Mouse (Mus musculus) lung, adult 18-20 months (tissue): Measurements from ENCODE around the gene 1600012H06Rik.
A peak's percentile ranks its signal among the peaks of the same experiment; 100 is the strongest.
"Not testable (repeated sequence)": the region's sequence is repeated elsewhere in the genome, so short reads cannot be mapped to it uniquely, and the experiment has no call there.

ENCODE experiments used
- DNase-seq, 2 experiments: peaks; one replicate each; pipeline ENCODE4 v3.0.0; 2022; ENCODE audit warnings: mixed read lengths in 2 of 2

The 1600012H06Rik gene

DNA sequence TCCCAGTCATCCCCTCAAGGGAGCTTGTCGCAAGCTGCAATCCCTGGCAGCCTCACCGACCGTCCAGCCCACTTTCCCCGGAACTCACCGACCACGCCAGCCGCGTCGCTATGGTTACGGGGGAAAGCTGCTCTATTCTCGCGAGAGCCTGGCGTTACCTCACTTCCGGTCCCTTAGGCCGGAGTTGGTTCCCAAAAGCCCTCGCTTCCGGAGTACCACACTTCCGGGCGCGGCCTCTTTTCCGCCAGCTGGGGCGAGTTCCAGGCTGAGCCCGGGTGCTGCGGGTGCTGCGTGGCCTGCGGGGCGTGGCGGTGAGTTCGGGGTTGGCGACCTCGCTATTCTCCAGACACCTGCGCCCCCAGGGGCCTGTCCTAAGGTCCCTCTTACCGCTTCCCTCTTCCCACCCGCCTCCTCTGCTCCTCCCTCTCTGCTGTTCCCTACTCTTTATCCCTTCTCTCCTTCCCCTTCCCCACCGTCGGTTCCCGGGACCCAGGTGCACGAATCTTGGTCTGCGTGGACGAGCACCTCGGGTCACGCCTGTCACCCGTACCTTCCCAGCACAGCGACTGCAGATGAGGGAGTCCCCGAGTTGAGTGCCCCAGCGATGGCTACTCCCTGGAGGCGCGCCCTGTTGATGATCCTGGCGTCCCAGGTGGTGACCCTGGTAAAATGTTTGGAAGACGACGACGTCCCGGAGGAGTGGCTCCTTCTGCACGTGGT is at the start of gene 1600012H06Rik, which contains the start of gene Wdr27:
1600012H06Rik (plus strand) TSS at position 176 of the 720 bp plus-strand sequence.
Wdr27 (minus strand) TSS at position 150 of the 720 bp plus-strand sequence.
- peak; percentile 98 to 99 for DNase-seq

DNA sequence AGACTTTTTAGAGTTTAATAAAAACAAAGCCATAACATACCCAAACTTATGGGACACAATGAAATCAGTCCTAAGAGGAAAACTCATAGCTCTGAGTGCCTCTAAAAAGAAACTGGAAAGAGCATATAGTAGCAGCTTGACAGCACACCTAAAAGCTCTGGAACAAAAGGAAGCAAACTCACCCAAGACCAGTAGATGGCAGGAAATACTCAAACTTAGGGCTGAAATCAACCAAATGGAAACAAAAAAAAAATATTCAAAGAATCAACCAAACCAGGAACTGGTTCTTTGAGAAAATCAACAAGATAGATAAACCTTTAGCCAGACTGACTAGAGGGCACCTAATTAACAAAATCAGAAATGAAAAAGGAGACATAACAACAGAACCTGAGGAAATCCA is 47.9 kb upstream of the 1600012H06Rik start:
- not testable (repeated sequence) for DNase-seq

DNA sequence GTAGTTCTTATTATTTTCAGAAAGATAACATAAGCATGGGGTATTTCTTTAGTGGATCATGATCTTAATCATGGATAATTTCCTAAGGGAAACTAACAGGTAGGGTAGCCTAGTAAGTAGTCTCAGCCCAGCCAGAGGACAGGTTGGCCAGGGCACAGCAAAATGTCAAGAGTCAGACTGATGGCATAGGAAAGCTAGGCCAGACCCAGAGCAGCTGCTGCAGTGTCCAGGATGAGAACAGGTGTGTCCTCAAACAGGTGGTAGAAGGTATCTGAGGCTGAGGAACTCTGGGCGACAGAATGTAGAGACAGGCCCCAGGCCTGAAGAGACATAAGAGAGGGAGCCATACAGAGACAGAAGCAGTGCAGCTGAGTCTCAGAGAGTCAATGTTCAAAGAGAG is 44.0 kb upstream of the 1600012H06Rik start:
- DNase-seq, result no peak

DNA sequence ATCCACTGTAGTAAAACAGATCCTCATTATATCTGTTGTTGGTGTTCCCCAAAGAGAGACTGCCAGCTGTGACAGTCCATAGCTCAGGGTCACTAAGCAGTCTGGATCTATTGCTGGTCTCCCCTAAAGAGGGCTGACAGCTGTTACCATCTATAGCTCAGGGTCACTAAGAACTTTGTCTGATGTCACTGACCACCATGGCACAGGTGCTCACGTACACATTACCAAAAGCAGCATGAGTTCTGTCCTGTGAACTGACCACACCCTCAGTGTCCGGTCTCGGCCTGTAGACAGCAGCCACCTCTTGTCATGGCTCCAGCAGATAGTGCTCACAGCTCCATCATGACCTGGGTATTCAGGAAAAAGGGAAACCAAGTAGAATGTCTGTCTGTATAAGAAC is 39.8 kb upstream of the 1600012H06Rik start:
- no peak for DNase-seq

DNA sequence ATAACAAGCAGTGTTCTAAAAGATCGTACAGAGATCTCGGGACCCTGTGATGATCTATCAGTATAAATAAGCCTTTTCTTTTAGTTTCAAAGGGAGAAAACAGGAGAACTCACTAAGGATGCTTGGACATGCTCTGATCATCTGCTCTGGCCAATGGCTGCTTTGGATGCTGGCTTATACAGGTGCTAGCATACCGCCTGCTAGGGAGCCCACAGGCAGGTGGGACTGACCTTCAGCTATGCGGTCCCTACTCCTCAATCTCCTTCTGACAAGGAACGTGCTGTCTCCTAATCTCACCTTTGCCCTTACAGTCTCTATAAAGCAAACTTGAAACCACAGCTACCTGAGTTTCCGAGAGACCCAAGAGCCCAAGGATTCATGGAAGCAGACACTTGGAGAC is 38.8 kb upstream of the 1600012H06Rik start:
- no peak for DNase-seq

DNA sequence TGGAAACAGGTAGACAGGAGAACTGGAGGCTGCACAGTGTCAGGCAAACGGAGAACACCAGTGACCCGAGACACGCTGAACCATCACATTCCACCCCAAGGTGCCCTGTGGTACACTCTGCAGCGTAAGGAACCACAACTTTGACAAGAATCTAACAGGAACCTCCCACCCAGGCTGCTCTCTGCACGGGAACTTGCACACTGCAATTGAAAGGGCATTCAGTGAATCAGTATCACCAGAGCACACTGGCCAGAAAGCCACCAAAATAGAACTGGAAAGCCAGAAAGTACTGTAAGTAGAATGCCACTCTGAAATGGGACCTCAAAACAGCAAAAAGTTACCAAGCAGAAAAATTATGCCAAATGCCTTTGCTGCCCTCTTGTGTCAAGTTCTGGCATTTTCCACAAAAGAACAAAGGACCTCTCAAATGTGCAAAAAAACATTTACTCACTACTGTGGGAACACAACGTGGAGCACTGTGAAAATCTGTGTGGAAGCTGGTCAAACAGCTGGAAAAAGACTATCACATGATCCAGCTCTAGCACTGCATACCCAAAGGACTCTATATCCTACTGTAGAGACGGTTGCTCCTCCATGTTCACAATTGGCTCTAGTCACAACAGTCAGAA is 38.2 kb upstream of the 1600012H06Rik start:
- DNase-seq, result peak; percentile 18 to 50

DNA sequence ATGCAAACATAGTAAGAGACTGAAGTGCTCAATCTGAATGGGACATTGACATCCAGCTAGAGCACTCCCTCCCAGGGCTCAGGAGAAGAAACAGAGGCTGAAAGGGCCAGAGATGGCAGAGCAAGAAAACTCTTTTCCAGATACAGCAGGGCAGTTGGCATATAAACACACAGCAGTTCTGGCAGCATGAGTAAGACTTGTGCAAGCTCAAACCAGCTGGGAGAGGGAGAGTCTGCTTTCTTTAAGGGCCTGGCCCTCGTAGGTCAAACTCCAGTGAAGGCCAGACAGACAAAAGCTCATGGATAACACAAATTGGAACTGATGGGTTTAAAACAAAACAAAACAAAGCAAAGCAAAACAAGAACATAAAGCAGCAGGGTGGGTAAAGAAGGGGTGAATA is 36.4 kb upstream of the 1600012H06Rik start:
- no peak for DNase-seq

DNA sequence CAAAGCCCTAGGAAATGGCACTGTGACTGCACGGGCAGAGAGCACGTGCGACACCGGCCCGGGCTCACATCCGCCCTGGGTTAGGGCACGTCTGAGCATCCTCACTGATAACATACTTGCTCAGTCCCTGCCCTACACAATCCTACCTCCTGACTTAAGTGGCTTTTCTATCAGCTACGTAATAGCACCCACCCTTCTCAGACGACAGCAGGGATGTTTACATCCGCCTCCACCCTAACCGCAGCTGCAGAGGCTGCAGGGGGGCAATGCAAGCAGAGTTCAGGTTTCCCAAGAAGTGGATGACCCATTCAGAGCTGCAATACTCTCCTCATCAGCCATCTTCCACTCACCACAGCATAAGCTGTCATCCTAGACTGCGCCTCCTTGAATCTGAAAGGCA is 35.8 kb upstream of the 1600012H06Rik start:
- DNase-seq, result no peak

DNA sequence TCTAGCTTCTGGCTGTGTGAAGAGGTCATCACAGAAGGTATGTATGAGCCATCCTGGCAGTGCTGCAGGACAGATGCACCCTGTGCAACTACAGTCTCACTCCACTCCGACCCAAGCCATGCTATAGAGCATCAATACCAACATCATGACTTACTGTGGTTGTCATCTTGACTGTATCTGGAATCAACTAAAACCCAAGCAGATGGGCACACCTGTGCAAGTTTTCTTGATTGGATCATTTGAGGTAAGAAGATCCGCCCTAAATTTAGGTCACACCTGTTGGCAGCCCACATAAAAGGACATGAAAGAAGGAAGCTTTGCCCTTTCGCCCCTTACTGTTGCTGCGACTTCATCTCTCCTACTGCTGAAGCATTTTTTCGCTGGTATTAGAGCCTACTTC is 33.7 kb upstream of the 1600012H06Rik start:
- no peak for DNase-seq

DNA sequence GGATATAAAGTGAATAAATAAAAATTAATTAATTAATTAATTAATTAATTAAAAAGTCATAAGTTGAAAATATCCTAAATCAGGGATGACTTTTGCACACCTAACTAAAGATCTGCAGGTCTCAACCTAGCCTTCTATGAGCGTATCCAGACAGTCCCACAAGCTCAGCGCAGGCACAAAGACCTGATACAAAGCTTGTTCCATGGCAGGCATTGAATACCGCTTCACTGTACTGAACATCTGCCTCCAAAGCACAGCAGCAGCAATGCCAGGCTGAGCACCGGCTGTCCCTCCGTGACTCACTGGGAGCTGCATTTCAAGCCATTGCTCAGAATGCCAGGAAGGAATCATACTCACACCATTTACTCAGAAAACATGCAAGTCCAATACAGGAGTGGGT is 32.2 kb upstream of the 1600012H06Rik start:
- no peak for DNase-seq

DNA sequence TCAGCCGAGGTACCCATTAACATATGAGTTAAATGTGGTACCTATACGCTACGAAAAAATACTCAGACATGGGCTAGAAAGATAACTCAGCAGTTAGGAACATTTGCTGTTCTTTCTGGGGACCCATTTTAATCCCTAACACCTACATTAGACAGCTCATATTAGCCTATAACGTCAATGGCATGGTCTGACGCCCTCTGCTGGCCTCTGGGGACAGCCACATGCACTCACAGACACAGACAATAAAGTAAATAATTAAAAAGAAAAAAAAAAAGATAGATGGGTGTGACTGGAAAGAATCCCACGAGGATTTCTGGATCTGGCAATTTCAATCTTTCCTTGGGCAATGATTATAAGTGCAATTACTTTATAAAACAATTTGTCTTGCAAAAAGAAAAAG is 30.6 kb upstream of the 1600012H06Rik start:
- no peak for DNase-seq

DNA sequence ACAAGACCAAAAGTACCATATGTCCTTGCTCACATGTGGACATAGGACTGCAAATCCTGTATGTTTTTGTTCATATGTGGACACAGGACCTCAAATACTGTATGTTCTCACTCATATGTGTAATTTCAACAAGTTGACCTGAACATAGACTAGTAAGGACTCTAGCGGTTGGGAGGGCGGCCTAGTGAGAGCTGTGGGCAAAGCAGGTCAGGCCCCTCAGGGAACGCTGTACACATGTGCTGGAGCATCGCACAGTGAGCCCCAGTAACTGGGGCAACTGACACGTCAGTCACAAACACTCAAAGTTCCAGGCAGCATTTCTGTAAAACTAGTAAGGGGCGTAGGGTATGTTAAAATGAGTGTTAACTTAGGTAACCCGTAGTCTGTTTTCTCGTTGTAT is 30.0 kb upstream of the 1600012H06Rik start:
- DNase-seq, result no peak

DNA sequence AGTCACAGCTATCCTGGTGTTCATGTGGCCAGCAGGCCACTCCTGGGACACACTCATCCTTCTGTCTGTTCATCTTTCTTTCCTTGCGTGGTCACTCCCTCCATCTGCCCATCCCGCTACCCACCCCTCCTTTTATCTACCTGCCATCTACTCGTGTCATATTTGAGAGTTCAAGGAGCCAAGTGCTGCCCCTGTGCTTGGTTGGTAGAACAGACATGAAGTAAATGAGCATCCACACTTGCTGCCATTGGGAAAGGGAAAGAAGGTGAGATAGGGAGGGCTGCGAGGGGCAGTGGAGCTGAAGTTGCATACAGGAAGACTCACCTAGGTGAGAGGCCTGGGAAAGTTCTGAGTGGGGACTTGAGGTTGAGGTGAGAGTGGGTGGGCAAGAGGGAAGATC is 28.6 kb upstream of the 1600012H06Rik start:
- DNase-seq, result no peak

DNA sequence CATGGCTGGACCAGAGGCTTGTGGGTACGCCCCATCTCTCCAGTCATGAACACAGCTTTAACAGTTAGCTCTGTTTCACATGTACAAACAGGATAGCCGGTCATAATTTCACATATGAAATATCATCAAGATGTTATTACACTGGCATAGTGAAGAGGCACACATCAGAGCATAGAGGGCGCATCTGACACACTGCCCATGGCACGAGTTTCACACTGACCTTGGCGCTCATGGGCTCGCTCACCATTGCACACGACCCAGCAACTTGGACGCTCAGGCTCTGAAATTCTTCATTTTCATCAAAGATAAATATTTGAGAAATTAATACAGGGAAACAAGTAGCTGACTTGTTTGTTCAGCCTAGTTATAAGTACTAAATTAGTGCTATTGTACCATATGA is 25.1 kb upstream of the 1600012H06Rik start:
- no peak for DNase-seq

DNA sequence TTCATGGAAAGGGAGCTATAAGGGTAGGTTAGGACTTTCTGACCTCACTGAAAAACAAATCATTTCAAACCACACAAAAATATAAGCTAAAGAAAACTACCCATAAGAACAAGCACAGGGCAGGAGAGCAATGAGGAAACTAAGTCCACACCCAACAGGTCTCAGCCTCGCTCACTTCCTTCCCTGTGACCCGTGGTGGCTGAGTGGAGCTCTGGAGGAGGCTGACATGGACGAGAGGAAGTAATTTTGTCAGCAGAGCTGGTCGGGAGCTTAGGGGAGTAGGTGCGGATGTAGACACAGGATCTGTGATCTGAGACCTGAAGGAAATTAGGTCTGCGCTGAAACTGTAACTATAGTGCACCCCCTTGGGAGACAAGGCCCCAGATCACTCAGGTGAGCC is 21.4 kb upstream of the 1600012H06Rik start:
- no peak for DNase-seq

DNA sequence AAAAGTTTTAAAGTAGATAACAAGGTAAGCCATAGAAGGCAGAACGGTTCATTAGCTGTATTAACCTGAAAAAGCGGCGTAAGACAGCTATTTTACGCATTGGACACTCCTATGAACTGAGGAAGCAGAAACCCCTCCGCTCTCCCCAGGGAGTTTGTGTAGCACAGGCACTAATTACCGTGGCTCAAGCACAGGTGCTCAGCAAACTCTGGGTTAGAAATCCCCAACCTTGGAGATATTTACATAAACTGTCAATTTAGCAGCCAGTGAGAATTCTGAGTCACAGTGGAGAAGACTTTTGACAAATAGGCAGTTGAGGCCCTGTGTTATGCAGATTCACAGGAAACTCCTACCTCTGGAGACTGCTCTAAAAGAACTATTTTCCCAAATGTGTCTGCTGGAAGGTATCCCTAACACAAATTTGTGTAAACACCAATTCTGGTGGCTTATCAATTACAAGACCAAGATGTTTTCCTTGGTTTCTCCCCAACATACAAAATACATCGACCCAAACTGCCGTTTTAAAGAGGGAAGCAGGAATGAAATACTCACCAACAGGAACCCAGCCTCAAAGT is 15.3 kb upstream of the 1600012H06Rik start:
- DNase-seq, result no peak

DNA sequence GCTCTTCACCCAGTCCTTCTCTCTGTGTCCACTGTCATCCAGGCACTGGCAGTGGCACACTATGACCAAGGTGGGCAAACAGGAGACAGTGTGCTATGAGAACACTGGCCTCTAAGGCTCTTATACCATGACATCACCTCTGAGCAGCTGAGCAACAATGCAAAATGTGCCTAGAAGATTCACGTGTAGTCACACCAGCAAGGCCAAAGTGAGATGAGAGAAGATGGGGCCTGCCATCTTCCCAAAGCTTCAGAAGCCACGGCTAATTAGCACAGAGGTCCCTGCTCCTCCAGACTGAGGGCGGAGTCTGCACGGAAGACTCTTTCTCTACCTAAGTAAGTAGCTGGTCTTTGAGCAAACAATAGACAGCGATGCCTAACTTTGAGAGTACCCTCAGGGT is 14.4 kb upstream of the 1600012H06Rik start:
- no peak for DNase-seq

DNA sequence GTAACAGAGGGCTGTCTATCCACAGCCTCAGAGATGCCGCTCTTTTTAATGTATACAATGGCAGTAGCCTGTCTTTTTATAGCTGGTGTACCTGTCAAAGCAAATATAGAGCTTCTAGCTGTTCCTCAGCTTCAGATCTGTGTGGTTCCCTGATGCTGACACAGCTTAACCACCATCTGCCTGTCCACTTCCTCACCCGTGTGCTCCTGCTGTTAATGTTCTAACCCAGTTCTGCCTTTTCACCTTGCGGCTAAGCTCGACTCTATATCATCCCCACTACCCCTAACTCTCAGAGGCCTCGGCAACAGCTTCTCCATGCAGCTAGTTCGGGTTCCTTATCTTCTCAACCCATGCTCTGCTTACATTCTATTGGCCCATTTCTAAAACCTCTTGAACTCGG is 12.3 kb upstream of the 1600012H06Rik start:
- no peak for DNase-seq

DNA sequence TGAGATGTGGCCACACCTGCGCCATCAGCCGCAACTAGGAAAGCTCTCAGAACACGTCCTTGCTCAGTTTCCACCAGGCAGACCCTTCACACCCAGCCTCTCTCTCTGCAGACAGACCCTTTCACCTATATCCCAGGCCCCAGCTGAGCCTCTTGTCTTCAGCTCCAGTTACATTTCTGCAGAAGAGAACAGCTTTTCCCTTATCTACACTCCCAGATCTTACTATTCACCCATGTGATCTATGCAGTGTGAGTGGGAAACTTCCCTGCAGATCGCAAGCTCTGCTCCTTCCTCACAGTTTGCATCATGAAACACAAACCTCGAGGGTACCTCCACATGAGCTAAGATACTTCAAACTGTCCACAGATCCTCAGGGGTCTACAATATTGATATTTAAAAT is 11.5 kb upstream of the 1600012H06Rik start:
- no peak for DNase-seq

DNA sequence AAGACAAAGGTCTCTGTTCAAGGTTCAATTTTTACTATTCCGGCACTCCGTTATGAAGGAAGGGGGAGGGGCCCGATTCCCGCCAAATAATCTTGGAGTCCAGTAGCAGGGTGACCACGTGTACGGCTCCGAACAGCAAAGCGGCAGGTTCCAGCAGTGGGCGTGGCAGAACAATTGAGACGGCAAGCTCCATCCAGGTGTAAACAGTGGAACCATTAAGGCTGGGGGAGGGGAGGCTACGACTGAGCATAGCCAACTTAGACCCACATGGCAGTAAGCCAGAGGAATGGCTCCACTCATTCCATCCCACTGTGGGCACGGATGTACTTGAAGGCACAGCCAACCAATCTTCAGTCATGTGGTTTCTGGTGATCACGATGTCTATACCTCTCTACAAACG is 7.7 kb upstream of the 1600012H06Rik start:
- not testable (repeated sequence) for DNase-seq

DNA sequence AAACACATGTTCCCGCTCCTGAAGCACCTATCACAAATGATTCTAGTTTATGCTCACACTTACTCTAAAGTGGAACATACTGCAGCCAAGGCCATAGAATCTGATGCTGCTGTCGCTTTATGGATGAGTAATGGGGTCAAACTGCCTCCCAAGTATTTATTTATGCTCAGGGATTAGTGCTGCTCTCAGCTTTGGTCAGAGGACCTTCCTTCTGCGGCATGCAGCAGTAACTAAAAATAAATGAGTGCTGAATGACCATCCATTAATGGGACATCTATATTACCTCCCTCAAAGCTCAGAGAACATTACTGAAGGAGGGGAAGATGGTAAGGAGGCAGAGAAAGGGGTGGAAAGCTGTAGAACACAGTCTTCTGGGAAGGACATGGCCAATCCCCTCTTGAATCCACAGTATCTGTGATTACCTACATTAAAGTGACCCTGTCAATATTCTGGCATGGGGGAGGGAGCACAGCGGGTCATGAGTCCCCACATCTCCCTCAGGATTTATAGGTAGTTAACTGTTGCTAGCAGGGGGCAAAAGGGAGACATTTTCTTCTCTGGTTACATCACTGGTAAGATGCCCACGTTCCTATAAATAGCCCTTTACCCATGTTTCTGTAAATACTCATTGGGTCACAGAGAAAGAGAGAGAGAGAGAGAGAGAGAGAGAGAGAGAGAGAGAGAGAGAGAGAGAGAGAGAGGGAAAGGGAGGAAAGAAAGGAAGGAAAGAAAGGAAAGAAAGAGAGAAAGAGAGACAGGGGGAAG is 7.0 kb upstream of the 1600012H06Rik start:
- DNase-seq, result no peak

DNA sequence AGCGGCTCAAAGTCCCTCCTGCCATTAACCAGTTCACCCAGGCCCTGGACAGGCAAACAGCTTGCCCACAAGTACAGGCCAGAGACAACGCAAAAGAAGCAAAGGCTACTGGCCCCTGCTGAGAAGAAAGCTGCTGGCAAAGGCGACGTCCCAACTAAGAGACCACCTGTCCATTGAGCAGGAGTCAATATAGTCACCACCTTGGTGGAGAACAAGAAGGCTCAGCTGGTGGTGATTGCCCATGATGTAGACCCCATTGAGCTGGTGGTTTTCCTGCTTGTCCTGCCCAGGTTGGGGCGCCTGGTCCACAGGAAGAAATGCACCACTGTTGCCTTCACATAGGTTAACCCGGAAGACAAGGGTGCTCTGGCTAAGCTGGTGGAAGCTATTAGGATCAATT is 803 bp upstream of the 1600012H06Rik start:
- not testable (repeated sequence) for DNase-seq

DNA sequence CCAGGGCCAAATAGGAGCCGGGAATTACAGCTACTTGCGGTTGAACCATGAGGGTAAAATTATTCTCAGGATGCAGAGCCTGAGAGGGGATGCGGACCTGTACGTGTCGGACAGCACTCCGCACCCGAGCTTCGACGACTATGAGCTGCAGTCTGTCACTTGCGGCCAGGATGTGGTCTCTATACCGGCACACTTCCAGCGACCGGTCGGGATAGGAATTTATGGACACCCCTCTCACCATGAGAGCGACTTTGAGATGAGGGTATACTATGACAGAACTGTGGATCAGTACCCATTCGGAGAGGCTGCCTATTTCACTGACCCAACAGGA is 710 bp downstream of the 1600012H06Rik start:
- DNase-seq, result no peak

DNA sequence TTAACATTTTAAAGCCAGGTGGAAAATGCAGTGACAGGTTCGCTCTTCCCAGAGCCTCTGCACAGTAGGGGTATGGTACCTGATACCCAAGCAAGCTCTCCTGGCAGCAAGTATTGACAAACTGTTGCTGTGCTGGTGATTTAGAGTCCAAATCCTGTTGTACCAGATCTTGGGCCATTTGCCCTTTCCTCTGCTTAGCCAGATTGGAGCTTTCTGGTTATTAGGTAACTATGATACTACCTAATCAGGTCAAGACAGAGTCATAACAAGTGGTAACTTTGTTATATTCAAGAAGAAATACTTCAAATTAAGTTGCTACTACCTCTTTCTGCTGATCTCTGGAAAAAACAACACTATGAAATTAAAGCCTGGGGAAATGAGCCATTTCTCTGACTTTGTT is 1.6 kb downstream of the 1600012H06Rik start:
- no peak for DNase-seq
